Mouse (Mus musculus): ENCODE data around the gene Cxcl15.

GRCm38 (mm10) chr5:90838582-90838981, 44.2 kb downstream of the Cxcl15 start:
- TF ChIP-seq POLR2A (IDR thresholded peaks at IDR 0.05; ENCODE audit: low read depth, low read length) (no peak), CTCF (IDR thresholded peaks at IDR 0.05; ENCODE audit: extremely low read depth, insufficient read depth, insufficient read length, insufficient replicate concordance) (no peak)
